Mouse (Mus musculus) ES-E14 (cell line): ENCODE measurements around the gene Cped1. TPM values are rescaled to one million over a fixed set of nuclear protein-coding genes. Genes with fewer than 3 reads are reported as not detected.

Experiments
- DNase-seq: peaks from one replicate; pipeline ENCODE4 v3.0.0-alpha.2; 2013; ENCODE audit warnings: low read depth, low spot score
- H3K27ac ChIP-seq: 2 replicates; pipeline ENCODE4 v1.5.1; 2012; ENCODE audit warnings: low read depth, mild to moderate bottlenecking, low read length, moderate library complexity, mixed read lengths; ENCODE audit not compliant: poor library complexity, insufficient read depth, severe bottlenecking
- H3K36me3 ChIP-seq: 2 replicates; pipeline ENCODE4 v1.6.1; 2012; ENCODE audit warnings: mild to moderate bottlenecking, low read length, moderate library complexity, mixed read lengths; ENCODE audit not compliant: control insufficient read depth, poor library complexity, insufficient read depth, severe bottlenecking
- H3K4me1 ChIP-seq, 2 experiments: fragments of 150-350 bp in 1 of 2; sonication (generic) in 1 of 2; 2 replicates each; pipeline ENCODE4 v1.6.1; 2012; ENCODE audit warnings: low read length in 2 of 2, mild to moderate bottlenecking in 1 of 2, mixed read lengths in 1 of 2; ENCODE audit not compliant: control insufficient read depth in 2 of 2, insufficient read depth in 2 of 2, poor library complexity in 1 of 2
- H3K4me3 ChIP-seq, 2 experiments: fragments of 150-350 bp in 1 of 2; sonication (generic) in 1 of 2; 2 replicates each; pipeline ENCODE4 v1.5.1; 2012; ENCODE audit warnings: low read length in 2 of 2, low read depth in 1 of 2, mild to moderate bottlenecking in 1 of 2, mixed read lengths in 1 of 2; ENCODE audit not compliant: insufficient read depth in 1 of 2, poor library complexity in 1 of 2, severe bottlenecking in 1 of 2
- H3K9ac ChIP-seq: 2 replicates; pipeline ENCODE4 v1.6.1; 2012; ENCODE audit warnings: low read depth, mild to moderate bottlenecking, low read length, mixed read lengths; ENCODE audit not compliant: poor library complexity, insufficient read depth, severe bottlenecking
- H3K9me3 ChIP-seq: fragments of 150-350 bp; sonication (generic); 2 replicates; pipeline ENCODE4 v1.6.1; 2012; ENCODE audit warnings: low read depth, mild to moderate bottlenecking, low read length; ENCODE audit not compliant: control insufficient read depth, insufficient read depth
- CHD2 ChIP-seq: IDR thresholded peaks from 2 replicates; pipeline ENCODE4 v1.6.1; 2014; ENCODE audit warnings: mild to moderate bottlenecking, low read depth, low read length, inconsistent platforms
- HCFC1 ChIP-seq: IDR thresholded peaks from 2 replicates; pipeline ENCODE4 v1.6.1; 2012; ENCODE audit warnings: low read length, inconsistent platforms, borderline replicate concordance; ENCODE audit not compliant: insufficient read depth
- MAFK ChIP-seq: IDR thresholded peaks from 2 replicates; pipeline ENCODE4 v1.6.1; 2014; ENCODE audit warnings: mild to moderate bottlenecking, low read depth, low read length, inconsistent platforms; ENCODE audit not compliant: insufficient read depth
- ZC3H11A ChIP-seq: IDR thresholded peaks from 2 replicates; pipeline ENCODE4 v1.6.1; 2012; ENCODE audit warnings: low read depth, mild to moderate bottlenecking, inconsistent platforms, low read length, borderline replicate concordance
- ZNF384 ChIP-seq: IDR thresholded peaks from 2 replicates; pipeline ENCODE4 v1.6.1; 2012; ENCODE audit warnings: low read depth, low read length, inconsistent platforms
- in situ Hi-C, 2 experiments: fragments of 600-800 bp; cut with MboI; formaldehyde crosslinking; loops; one replicate each; pipeline ENCODE4 v1.15.1; 2025; ENCODE audit warnings: low sequenced_read_pairs in 2 of 2, inconsistent platforms in 1 of 2; ENCODE audit not compliant: unreplicated experiment in 2 of 2
- total RNA-seq: library from RNA; depleted of rRNA; stranded (reverse); fragments of 300-350 nt; gene quantifications from 2 replicates; pipeline ENCODE4 v1.2.3, GENCODE M21; 2012

The Cped1 gene
- total RNA-seq, 1 experiment = 0.31 TPM

GRCm38 (mm10) chr6:21950676-21951075 lies 35.0 kb upstream of the Cped1 start:
- TF ChIP-seq MAFK = no peak
- no peak for TF ChIP-seq CHD2
- TF ChIP-seq ZNF384 = no peak
- TF ChIP-seq HCFC1 = no peak
- TF ChIP-seq ZC3H11A = no peak
- Histone ChIP-seq H3K4me3 (peak overlapping the region; percentile 76 to 99; a peak in 3 of 4 replicates), H3K27ac (no peak overlapping the region), H3K9me3 (no peaks in the 10 kb centered on the region), H3K9ac (no peak overlapping the region; the same call in 1 of the 2 replicates), H3K36me3 (no peaks in the 10 kb centered on the region), H3K4me1 (no peaks in the 10 kb centered on the region; a peak in 1 of 4 replicates)
- in situ Hi-C loops = no loop called here
- DNase-seq = no peak

- Histone ChIP-seq H3K9ac (no peak overlapping the region), H3K9me3 (no peaks in the 10 kb centered on the region), H3K36me3 (peaks cover 3% of the 10 kb centered on the region; the same call in 1 of the 2 replicates), H3K4me3 (no peak overlapping the region), H3K27ac (no peak overlapping the region), H3K4me1 (no peaks in the 10 kb centered on the region; a peak in 1 of 4 replicates)
- DNase-seq = no peak
- TF ChIP-seq MAFK = no peak
- in situ Hi-C loops = no loop called here
Observed at GRCm38 (mm10) chr6:21955468-21955867, 30.2 kb upstream of the Cped1 start.

- in situ Hi-C loops = no loop called here
- no peak overlapping the region for H3K27ac ChIP-seq
- no peak for DNase-seq
- no peaks in the 10 kb centered on the region for H3K9me3 ChIP-seq
- peaks cover 3% of the 10 kb centered on the region; the same call in 1 of the 2 replicates for H3K36me3 ChIP-seq
- H3K4me3 ChIP-seq = no peak overlapping the region
- H3K9ac ChIP-seq = no peak overlapping the region
- TF ChIP-seq ZC3H11A (no peak), CHD2 (no peak), ZNF384 (no peak), HCFC1 (no peak), MAFK (no peak)
- no peaks in the 10 kb centered on the region for H3K4me1 ChIP-seq
Observed at GRCm38 (mm10) chr6:21958922-21959321, 26.8 kb upstream of the Cped1 start.

- no peak overlapping the region for H3K9ac ChIP-seq
- no peak for DNase-seq
- H3K27ac ChIP-seq = no peak overlapping the region
- no peak for TF ChIP-seq CHD2
- TF ChIP-seq ZNF384 = no peak
- TF ChIP-seq HCFC1 = no peak
- TF ChIP-seq MAFK = no peak
- TF ChIP-seq ZC3H11A = no peak
- H3K9me3 ChIP-seq = no peaks in the 10 kb centered on the region
- peaks cover 3% of the 10 kb centered on the region; the same call in 1 of the 2 replicates for H3K36me3 ChIP-seq
- no peak overlapping the region for H3K4me3 ChIP-seq
- in situ Hi-C loops = no loop called here
- H3K4me1 ChIP-seq = no peaks in the 10 kb centered on the region
Observed at GRCm38 (mm10) chr6:21959909-21960308, 25.8 kb upstream of the Cped1 start.

- no peak for TF ChIP-seq ZNF384
- TF ChIP-seq HCFC1 = no peak
- TF ChIP-seq MAFK = no peak
- no peak for TF ChIP-seq ZC3H11A
- TF ChIP-seq CHD2 = no peak
- no peak for DNase-seq
- H3K36me3 ChIP-seq = peaks cover 3% of the 10 kb centered on the region
- in situ Hi-C loops = no loop called here
- no peak overlapping the region for H3K9ac ChIP-seq
- H3K4me3 ChIP-seq = no peak overlapping the region
- H3K9me3 ChIP-seq = no peaks in the 10 kb centered on the region
- H3K27ac ChIP-seq = no peak overlapping the region
- no peaks in the 10 kb centered on the region for H3K4me1 ChIP-seq
Observed at GRCm38 (mm10) chr6:21977532-21977931, 8.2 kb upstream of the Cped1 start.
